Mouse (Mus musculus) cortical plate, adult 2 months (tissue): ENCODE data around the gene Ist1.

Experiments
- CTCF ChIP-seq: fragments of 200-500 bp; IDR thresholded peaks from 2 replicates; pipeline ENCODE4 v1.5.1; 2011; ENCODE audit warnings: mild to moderate bottlenecking, control low read depth, low read length; ENCODE audit not compliant: insufficient read depth; ENCODE audit errors: extremely low read depth
- POLR2A ChIP-seq: fragments of 200-500 bp; IDR thresholded peaks from 2 replicates; pipeline ENCODE4 v1.6.1; 2011; ENCODE audit warnings: mild to moderate bottlenecking, low read length, control low read depth; ENCODE audit not compliant: insufficient read depth; ENCODE audit errors: extremely low read depth

GRCm38 (mm10) chr8:109662328-109662727, 30.7 kb downstream of the Ist1 start:
- no peak for TF ChIP-seq POLR2A
- no peak for TF ChIP-seq CTCF
